Mouse (Mus musculus) liver, adult 2 months (tissue): ENCODE data around the gene Glycam1.

Experiments
- CTCF ChIP-seq: fragments of 200-500 bp; IDR thresholded peaks from 2 replicates; pipeline ENCODE4 v1.5.1; 2011; ENCODE audit warnings: low read depth, low read length, control low read depth
- POLR2A ChIP-seq: fragments of 200-500 bp; IDR thresholded peaks from 2 replicates; pipeline ENCODE4 v1.6.1; 2011; ENCODE audit warnings: low read length, control low read depth; ENCODE audit not compliant: insufficient read depth; ENCODE audit errors: extremely low read depth

GRCm38 (mm10) chr15:103540646-103541045 is 24.2 kb downstream of the Glycam1 start:
- no peak for TF ChIP-seq CTCF
- no peak for TF ChIP-seq POLR2A
